19 mouse cellular contexts compared by ENCODE assay signal in genomic region chr11:78427655-78428054, GRCm38 (mm10). TPM values are rescaled to one million over a fixed set of nuclear protein-coding genes. Genes with fewer than 3 reads are reported as not detected.
"Had no signal": no experiment of that assay in that cellular context is flagged by ENCODE, and none has a peak within 500 bp of the region (broad histone marks: within the 10 kb centered on the region; RNA-seq: fewer than 3 reads in every experiment).

No protein-coding gene starts in this region.

- DNase-seq: left cerebral cortex, postnatal 4 days; liver, embryonic 13.5 days; lung, adult 18-20 months; right cerebral cortex, adult 18-20 months; spleen, adult 18-20 months; thymus, adult 18-20 months; thymus, postnatal 14 days had no signal

- H3K4me2 ChIP-seq: hindbrain, embryonic 13.5 days; limb, embryonic 13.5 days; liver, embryonic 13.5 days; midbrain, embryonic 12.5 days had no signal

- H3K27me3 ChIP-seq: hindbrain, embryonic 13.5 days; midbrain, embryonic 12.5 days had no signal

- H3K9me3 ChIP-seq: hindbrain, embryonic 13.5 days; limb, embryonic 13.5 days; liver, embryonic 13.5 days; midbrain, embryonic 12.5 days had no signal

- H3K27ac ChIP-seq: hindbrain, embryonic 13.5 days; hindbrain, postnatal 0 days; layer of hippocampus, adult 2 months; limb, embryonic 13.5 days; liver, embryonic 13.5 days; midbrain, embryonic 12.5 days had no signal

- H3K4me1 ChIP-seq: hindbrain, embryonic 13.5 days; limb, embryonic 13.5 days; midbrain, embryonic 12.5 days had no signal

- H3K36me3 ChIP-seq: hindbrain, embryonic 13.5 days; limb, embryonic 13.5 days; liver, embryonic 13.5 days; midbrain, embryonic 12.5 days had no signal

- H3K4me3 ChIP-seq: hindbrain, embryonic 13.5 days; layer of hippocampus, adult 2 months; limb, embryonic 13.5 days; liver, embryonic 13.5 days; midbrain, embryonic 12.5 days had no signal

- H3K9ac ChIP-seq: hindbrain, embryonic 13.5 days; limb, embryonic 13.5 days; liver, embryonic 13.5 days; midbrain, embryonic 12.5 days had no signal

- ATAC-seq: hindbrain, postnatal 0 days; midbrain, embryonic 16.5 days had no signal

RNA-seq across cellular contexts. Expression of gene Slc13a2, which starts 5.6 kb away (rescaled TPM):
- total RNA-seq: layer of hippocampus, adult 2 months; layer of hippocampus, postnatal 14 days; left cerebral cortex, adult 18-20 months; left cerebral cortex, postnatal 10 days; left cerebral cortex, postnatal 4 days; megakaryocyte-erythroid progenitor cell, adult 5-6 weeks had no signal
- polyA plus RNA-seq: hindbrain, embryonic 13.5 days; hindbrain, postnatal 0 days; limb, embryonic 13.5 days; liver, embryonic 13.5 days; midbrain, embryonic 12.5 days; midbrain, embryonic 16.5 days; neural tube, embryonic 14.5 days had no signal

RNA-seq across cellular contexts. Expression of gene Foxn1, which starts 41.3 kb away (rescaled TPM):
- total RNA-seq: hindbrain, postnatal 0 days; layer of hippocampus, adult 2 months; layer of hippocampus, postnatal 14 days; left cerebral cortex, adult 18-20 months; left cerebral cortex, postnatal 10 days; left cerebral cortex, postnatal 4 days; megakaryocyte-erythroid progenitor cell, adult 5-6 weeks had no signal
- polyA plus RNA-seq: hindbrain, embryonic 13.5 days; hindbrain, postnatal 0 days; intestine, embryonic 14.5 days; liver, embryonic 13.5 days; midbrain, embryonic 12.5 days; midbrain, embryonic 16.5 days; neural tube, embryonic 14.5 days had no signal
